Mouse (Mus musculus): ENCODE measurements around the gene Nup43.

DNA sequence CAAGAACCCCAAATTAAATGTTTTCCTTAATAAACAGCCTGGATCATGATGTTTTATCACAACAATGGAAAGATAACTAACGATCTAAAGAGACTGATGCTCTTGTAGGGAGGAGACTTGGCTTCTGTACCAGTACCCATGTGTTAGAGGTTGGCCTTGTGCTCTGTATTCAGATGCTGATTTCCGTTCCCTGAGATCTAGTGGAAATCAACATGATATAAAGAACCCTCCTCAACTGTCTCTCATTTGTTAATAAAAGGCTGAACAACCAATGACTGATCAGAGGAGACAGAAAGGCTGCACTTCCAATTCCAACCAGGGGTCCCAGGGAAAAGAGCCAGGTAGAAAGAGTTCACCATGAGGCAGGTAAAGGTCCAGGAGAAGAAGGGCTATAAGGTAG lies 21.4 kb upstream of the Nup43 start:
- TF ChIP-seq USF1 (IDR thresholded peaks at IDR 0.05; ENCODE audit: low read depth, low read length) (no peak), NELFE (IDR thresholded peaks at IDR 0.05; ENCODE audit: low read depth, low read length) (no peak), CTCF (IDR thresholded peaks at IDR 0.05 in 2 of 3, conservative IDR thresholded peaks at IDR 0.05 in 1 of 3; ENCODE audit: control insufficient read depth in 1 of 3, insufficient read depth in 1 of 3, low read depth in 2 of 3, low read length in 3 of 3, poor library complexity in 1 of 3, severe bottlenecking in 1 of 3) (no peak), POLR2A (IDR thresholded peaks at IDR 0.05; ENCODE audit: control insufficient read depth in 1 of 2, insufficient read depth in 1 of 2, low read depth in 1 of 2, low read length in 2 of 2, poor library complexity in 1 of 2) (no peak), MYB (IDR thresholded peaks at IDR 0.05; ENCODE audit: low read depth, low read length) (no peak), ZC3H11A (IDR thresholded peaks at IDR 0.05; ENCODE audit: low read depth, low read length) (no peak), HCFC1 (IDR thresholded peaks at IDR 0.05; ENCODE audit: low read depth, low read length) (no peak), KAT2A (conservative IDR thresholded peaks at IDR 0.05; ENCODE audit: low read depth, low read length) (no peak), E2F4 (IDR thresholded peaks at IDR 0.05; ENCODE audit: borderline replicate concordance, low read depth, low read length) (no peak), BHLHE40 (IDR thresholded peaks at IDR 0.05; ENCODE audit: borderline replicate concordance, low read depth, low read length) (no peak), MAX (IDR thresholded peaks at IDR 0.05; ENCODE audit: low read length) (no peak)
